Mouse (Mus musculus): Measurements from ENCODE around the gene Gfer. TPM values are rescaled to one million over a fixed set of nuclear protein-coding genes. Genes with fewer than 3 reads are reported as not detected.

The Gfer gene
- polyA plus RNA-seq, 1 experiment = 30.9 TPM

DNA sequence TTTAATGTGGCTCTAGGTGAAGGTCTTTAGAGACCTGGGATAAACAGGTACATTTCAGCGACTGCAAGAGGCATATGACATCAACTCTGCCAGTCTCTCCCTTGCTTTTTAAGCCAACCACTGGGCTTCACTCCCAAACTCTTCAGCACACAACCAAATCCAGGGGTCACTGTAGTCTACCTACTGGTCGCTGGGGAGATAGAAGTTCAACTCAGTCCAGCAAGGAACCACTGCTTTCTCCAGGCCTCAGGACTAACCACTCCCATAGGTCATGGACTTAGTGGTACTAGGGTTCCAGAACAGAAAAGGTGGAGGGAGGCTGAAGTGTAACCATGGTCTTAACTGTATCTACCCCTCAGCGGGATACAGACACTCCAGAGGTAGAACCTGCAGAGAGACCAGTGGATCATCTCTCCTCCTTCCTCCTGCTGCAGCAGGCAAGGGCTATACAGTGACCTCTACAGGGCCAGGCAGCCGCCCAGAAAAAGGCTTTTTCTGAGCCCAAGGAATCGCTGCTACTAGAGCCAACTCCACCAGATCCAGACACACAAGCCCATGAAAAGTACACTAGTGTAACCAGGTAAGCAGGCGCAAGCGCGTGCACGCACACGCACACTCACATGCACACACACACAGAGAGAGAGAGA lies 47.1 kb downstream of the Gfer start:
- DNase-seq = peak; percentile 67

DNA sequence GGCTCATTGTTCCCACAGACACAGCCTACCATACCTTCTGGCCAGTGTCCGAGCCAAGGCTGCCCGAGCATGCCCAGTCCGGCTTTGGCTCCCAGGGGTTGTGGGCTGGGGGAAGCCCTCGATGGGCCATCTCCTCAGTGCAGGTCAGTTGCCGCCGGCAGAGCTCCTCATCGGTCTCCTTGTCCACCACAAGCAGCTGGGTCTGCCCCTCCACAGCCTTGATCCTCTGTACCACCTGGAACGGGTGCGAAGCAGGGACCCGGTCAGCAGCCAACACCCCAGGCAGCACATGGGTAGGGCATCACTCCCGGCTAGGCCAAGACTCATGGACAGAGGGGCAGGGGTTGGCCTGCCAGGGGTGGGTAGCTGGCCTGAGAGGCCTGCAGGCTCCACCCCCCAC lies 48.5 kb downstream of the Gfer start:
- 17% methylated on average over 11 of the region's 11 CpGs for WGBS
- Histone ChIP-seq H3K4me1 (ENCODE audit: control insufficient read depth, insufficient read depth, low read length) (peaks cover 28% of the 10 kb centered on the region), H3K4me3 (replicated peaks; ENCODE audit: insufficient read depth, low read depth, low read length) (peak overlapping the region; percentile 0), H3K27me3 (ENCODE audit: control insufficient read depth, insufficient read depth, low read length) (no peaks in the 10 kb centered on the region), H3K27ac (ENCODE audit: insufficient read depth, low read length) (peak overlapping the region; percentile 8; the same call in 1 of the 2 replicates)
- TF ChIP-seq CTCF (IDR thresholded peaks at IDR 0.05; ENCODE audit: borderline replicate concordance, insufficient read depth, low read depth, low read length) (no peak), POLR2A (IDR thresholded peaks at IDR 0.05; ENCODE audit: borderline replicate concordance, insufficient read depth, low read length) (no peak)
- DNase-seq = peak; percentile 52 to 54

More for the DNA sequence above, 47.1 kb downstream of the Gfer start:
- no peak for TF ChIP-seq CTCF (IDR thresholded peaks at IDR 0.05; ENCODE audit: borderline replicate concordance, insufficient read depth, low read depth, low read length)
- peak overlapping the region; percentile 70 for H3K4me3 ChIP-seq (replicated peaks; ENCODE audit: insufficient read depth, low read depth, low read length)
- no peaks in the 10 kb centered on the region for H3K27me3 ChIP-seq (ENCODE audit: control insufficient read depth, insufficient read depth, low read length)
- peak overlapping the region; percentile 98 for H3K27ac ChIP-seq (ENCODE audit: insufficient read depth, low read length)
- peaks cover 27% of the 10 kb centered on the region for H3K4me1 ChIP-seq (ENCODE audit: control insufficient read depth, insufficient read depth, low read length)
- 30% methylated on average over 10 of the region's 10 CpGs for WGBS

- Histone ChIP-seq H3K27ac (ENCODE audit: insufficient read depth, low read length) (no peak overlapping the region), H3K4me1 (ENCODE audit: control insufficient read depth, insufficient read depth, low read length) (peaks cover 28% of the 10 kb centered on the region), H3K4me3 (replicated peaks; ENCODE audit: insufficient read depth, low read depth, low read length) (no peak overlapping the region), H3K27me3 (ENCODE audit: control insufficient read depth, insufficient read depth, low read length) (no peaks in the 10 kb centered on the region)
- 79% methylated on average over 4 of the region's 4 CpGs for WGBS
- no peak for DNase-seq
- no peak for TF ChIP-seq POLR2A (IDR thresholded peaks at IDR 0.05; ENCODE audit: borderline replicate concordance, insufficient read depth, low read length)
- TF ChIP-seq CTCF (IDR thresholded peaks at IDR 0.05; ENCODE audit: borderline replicate concordance, insufficient read depth, low read depth, low read length) = no peak
Observed at GRCm38 (mm10) chr17:24646381-24646780, 49.6 kb downstream of the Gfer start.

DNA sequence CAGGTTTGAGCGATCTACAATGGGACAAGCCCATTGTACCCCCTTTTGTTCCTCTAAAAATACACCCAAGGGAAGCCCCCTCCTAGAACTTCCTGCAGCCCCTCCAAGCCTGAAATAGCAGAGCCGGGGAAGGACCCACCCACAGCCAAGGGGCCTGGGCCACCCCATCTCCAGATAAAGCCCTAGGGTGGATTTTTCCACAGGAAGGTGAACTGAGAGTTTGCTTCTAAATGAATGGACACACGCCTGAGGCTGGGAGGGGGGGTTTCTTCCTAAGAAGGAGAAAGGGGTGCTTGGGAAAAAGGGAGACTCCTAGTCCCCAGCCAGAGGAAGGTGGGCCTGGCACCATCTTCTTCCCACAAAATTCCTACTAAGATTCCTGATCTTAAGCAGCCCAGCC lies 50.0 kb downstream of the Gfer start:
- Histone ChIP-seq H3K4me1 (ENCODE audit: control insufficient read depth, insufficient read depth, low read length) (peaks cover 28% of the 10 kb centered on the region), H3K27me3 (ENCODE audit: control insufficient read depth, insufficient read depth, low read length) (no peaks in the 10 kb centered on the region), H3K27ac (ENCODE audit: insufficient read depth, low read length) (no peak overlapping the region), H3K4me3 (replicated peaks; ENCODE audit: insufficient read depth, low read depth, low read length) (no peak overlapping the region)
- WGBS = 88% methylated on average over 3 of the region's 3 CpGs
- DNase-seq = no peak
- TF ChIP-seq CTCF (IDR thresholded peaks at IDR 0.05; ENCODE audit: borderline replicate concordance, insufficient read depth, low read depth, low read length) (no peak), POLR2A (IDR thresholded peaks at IDR 0.05; ENCODE audit: borderline replicate concordance, insufficient read depth, low read length) (no peak)

DNA sequence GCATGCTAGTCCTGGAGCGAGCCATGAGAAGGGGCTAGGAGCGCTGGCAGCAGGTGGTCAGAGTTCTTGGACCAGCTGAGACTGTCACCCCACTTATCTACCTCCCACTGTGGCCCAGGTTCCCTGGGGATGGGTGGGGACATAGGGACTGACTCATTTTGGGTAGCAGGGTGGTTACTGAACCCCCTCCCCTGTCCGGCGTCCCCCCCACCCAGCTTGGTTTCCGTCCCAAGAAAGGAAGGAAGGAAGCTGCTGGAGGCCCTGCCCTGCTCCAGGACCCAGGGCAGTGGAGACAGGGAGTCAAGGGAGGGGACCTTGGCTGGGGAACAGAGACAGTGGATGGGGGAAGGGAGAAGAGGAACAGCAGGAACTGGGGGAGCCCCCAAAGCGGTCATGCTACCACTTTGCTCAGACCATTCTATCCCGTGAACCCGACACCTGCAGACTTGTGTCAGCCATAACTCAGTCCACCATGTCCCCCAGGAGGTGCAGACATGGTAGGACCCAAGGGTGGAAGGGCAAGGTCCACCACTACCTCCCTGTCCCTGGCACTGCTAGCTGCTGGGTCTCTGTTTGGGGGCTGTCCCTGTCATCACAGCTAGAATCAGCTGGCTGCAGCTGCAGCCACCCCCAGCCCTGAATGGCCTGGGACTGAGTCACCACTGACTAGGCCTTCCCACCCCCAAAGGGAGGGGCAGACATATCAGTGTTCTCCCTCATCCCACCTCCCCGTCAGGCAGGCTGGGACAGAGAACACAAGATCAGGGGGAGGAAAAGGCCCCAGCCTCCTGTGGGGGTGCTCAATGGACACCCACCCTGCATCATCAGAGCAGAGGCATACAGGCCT lies 50.9 kb downstream of the Gfer start:
- DNase-seq = no peak
- Histone ChIP-seq H3K27me3 (ENCODE audit: control insufficient read depth, insufficient read depth, low read length) (no peaks in the 10 kb centered on the region), H3K4me3 (replicated peaks; ENCODE audit: insufficient read depth, low read depth, low read length) (no peak overlapping the region), H3K27ac (ENCODE audit: insufficient read depth, low read length) (no peak overlapping the region; the same call in 1 of the 2 replicates), H3K4me1 (ENCODE audit: control insufficient read depth, insufficient read depth, low read length) (peaks cover 23% of the 10 kb centered on the region)
- TF ChIP-seq CTCF (IDR thresholded peaks at IDR 0.05; ENCODE audit: borderline replicate concordance, insufficient read depth, low read depth, low read length) = no peak
- no peak for TF ChIP-seq POLR2A (IDR thresholded peaks at IDR 0.05; ENCODE audit: borderline replicate concordance, insufficient read depth, low read length)
- WGBS = 78% methylated on average over 9 of the region's 9 CpGs

- Histone ChIP-seq H3K4me3 (replicated peaks; ENCODE audit: insufficient read depth, low read depth, low read length) (no peak overlapping the region), H3K27ac (ENCODE audit: insufficient read depth, low read length) (peak overlapping the region; percentile 32; the same call in 1 of the 2 replicates), H3K4me1 (ENCODE audit: control insufficient read depth, insufficient read depth, low read length) (peaks cover 23% of the 10 kb centered on the region), H3K27me3 (ENCODE audit: control insufficient read depth, insufficient read depth, low read length) (no peaks in the 10 kb centered on the region)
- WGBS = 49% methylated on average over 7 of the region's 7 CpGs
- no peak for DNase-seq
- TF ChIP-seq CTCF (IDR thresholded peaks at IDR 0.05; ENCODE audit: borderline replicate concordance, insufficient read depth, low read depth, low read length) (no peak), POLR2A (IDR thresholded peaks at IDR 0.05; ENCODE audit: borderline replicate concordance, insufficient read depth, low read length) (no peak)
Observed at GRCm38 (mm10) chr17:24644030-24644715, 51.8 kb downstream of the Gfer start.

Other genes starting within 250 kb of the Gfer start
- gene E4f1, start 225.8 kb downstream of the Gfer start, polyA plus RNA-seq (2012; rRNA removed) = 79.4 and 80.6 TPM in 2 replicates
- gene Pgp, start 225.8 kb downstream of the Gfer start, polyA plus RNA-seq (2012; rRNA removed) = 126 and 133 TPM in 2 replicates
- 2.3 TPM in 2 replicates for gene Bricd5, start 222.3 kb downstream of the Gfer start, polyA plus RNA-seq (2012; rRNA removed)
- 55.9 and 63.5 TPM in 2 replicates for gene Mlst8, start 217.1 kb downstream of the Gfer start, polyA plus RNA-seq (2012; rRNA removed)
- 122 and 127 TPM in 2 replicates for gene Caskin1, start 207.6 kb downstream of the Gfer start, polyA plus RNA-seq (2012; rRNA removed)
- 197 and 198 TPM in 2 replicates for gene Traf7, start 168.2 kb downstream of the Gfer start, polyA plus RNA-seq (2012; rRNA removed)
- 21.7 and 22.6 TPM in 2 replicates for gene Rab26, start 161.9 kb downstream of the Gfer start, polyA plus RNA-seq (2012; rRNA removed)
- gene Pkd1, start 146.3 kb downstream of the Gfer start, polyA plus RNA-seq (2012; rRNA removed) = 122 and 132 TPM in 2 replicates
- 168 and 194 TPM in 2 replicates for gene Tsc2, start 63.5 kb downstream of the Gfer start, polyA plus RNA-seq (2012; rRNA removed)
- 9.0 TPM in 2 replicates for gene Nthl1, start 63.5 kb downstream of the Gfer start, polyA plus RNA-seq (2012; rRNA removed)
- 140 and 146 TPM in 2 replicates for gene Slc9a3r2, start 45.8 kb downstream of the Gfer start, polyA plus RNA-seq (2012; rRNA removed)
- gene Npw, start 37.7 kb downstream of the Gfer start, polyA plus RNA-seq (2012; rRNA removed) = not detected in 2 replicates
- gene Zfp598, start 26.5 kb downstream of the Gfer start, polyA plus RNA-seq (2012; rRNA removed) = 92.6 and 98.6 TPM in 2 replicates
- gene Syngr3, start 6.2 kb downstream of the Gfer start, polyA plus RNA-seq (2012; rRNA removed) = 130 and 132 TPM in 2 replicates
- 7.3 and 7.4 TPM in 2 replicates for gene Noxo1, start 78 bp upstream of the Gfer start, polyA plus RNA-seq (2012; rRNA removed)
- 60.6 and 62.4 TPM in 2 replicates for gene Tbl3, start 11.5 kb upstream of the Gfer start, polyA plus RNA-seq (2012; rRNA removed)
- 0.18 and 0.57 TPM in 2 replicates for gene Rnf151, start 21.9 kb upstream of the Gfer start, polyA plus RNA-seq (2012; rRNA removed)
- 577 and 621 TPM in 2 replicates for gene Rps2, start 22.0 kb upstream of the Gfer start, polyA plus RNA-seq (2012; rRNA removed)
- gene Ndufb10, start 28.3 kb upstream of the Gfer start, polyA plus RNA-seq (2012; rRNA removed) = 548 and 613 TPM in 2 replicates
- gene Rpl3l, start 31.7 kb upstream of the Gfer start, polyA plus RNA-seq (2012; rRNA removed) = 0.67 and 0.70 TPM in 2 replicates
- gene Msrb1, start 40.5 kb upstream of the Gfer start, polyA plus RNA-seq (2012; rRNA removed) = 63.3 and 66.8 TPM in 2 replicates
- gene Hs3st6, start 56.8 kb upstream of the Gfer start, polyA plus RNA-seq (2012; rRNA removed) = 0.80 and 1.0 TPM in 2 replicates
- gene Meiob, start 108.1 kb upstream of the Gfer start, polyA plus RNA-seq (2012; rRNA removed) = not detected in 2 replicates
- 195 and 209 TPM in 2 replicates for gene Hagh, start 144.0 kb upstream of the Gfer start, polyA plus RNA-seq (2012; rRNA removed)
- 31.1 and 33.4 TPM in 2 replicates for gene Fahd1, start 154.2 kb upstream of the Gfer start, polyA plus RNA-seq (2012; rRNA removed)
- 0.11 and 0.27 TPM in 2 replicates for gene Igfals, start 169.8 kb upstream of the Gfer start, polyA plus RNA-seq (2012; rRNA removed)
- gene Nubp2, start 190.2 kb upstream of the Gfer start, polyA plus RNA-seq (2012; rRNA removed) = 36.4 and 39.0 TPM in 2 replicates
- gene Spsb3, start 190.5 kb upstream of the Gfer start, polyA plus RNA-seq (2012; rRNA removed) = 124 and 138 TPM in 2 replicates
- 57.3 and 62.7 TPM in 2 replicates for gene Eme2, start 198.9 kb upstream of the Gfer start, polyA plus RNA-seq (2012; rRNA removed)
- 147 and 149 TPM in 2 replicates for gene Mrps34, start 199.0 kb upstream of the Gfer start, polyA plus RNA-seq (2012; rRNA removed)
- 99.0 and 109 TPM in 2 replicates for gene Nme3, start 200.3 kb upstream of the Gfer start, polyA plus RNA-seq (2012; rRNA removed)
- 358 and 363 TPM in 2 replicates for gene Mapk8ip3, start 240.8 kb upstream of the Gfer start, polyA plus RNA-seq (2012; rRNA removed)

Data from cerebellum, adult 2 months (tissue).